Mouse (Mus musculus) intestine, postnatal 0 days (tissue): ENCODE measurements around the gene Rel. TPM values are rescaled to one million over a fixed set of nuclear protein-coding genes. Genes with fewer than 3 reads are reported as not detected.
"Not testable (repeated sequence)": the region's sequence is repeated elsewhere in the genome, so short reads cannot be mapped to it uniquely, and the experiment has no call there.

Experiments
- ATAC-seq: fragments of 200-750 bp; cut with Nextera tagmentation; 2 replicates; pipeline ENCODE4 v1.8.0; 2017; ENCODE audit warnings: mild to moderate bottlenecking, moderate TSS enrichment, moderate library complexity
- H3K27ac ChIP-seq: fragments of 300-500 bp; sonication (generic); 2 replicates; pipeline ENCODE4 v1.5.1; 2014; ENCODE audit warnings: mild to moderate bottlenecking, low read depth, low read length, moderate library complexity
- H3K27me3 ChIP-seq: fragments of 300-500 bp; sonication (generic); replicated peaks from 2 replicates; pipeline ENCODE4 v1.6.1; 2014; ENCODE audit warnings: low read length, mixed read lengths; ENCODE audit not compliant: control insufficient read depth, insufficient read depth
- H3K36me3 ChIP-seq: fragments of 300-500 bp; sonication (generic); 2 replicates; pipeline ENCODE4 v1.6.1; 2014; ENCODE audit warnings: mild to moderate bottlenecking, moderate library complexity; ENCODE audit not compliant: control insufficient read depth, insufficient read depth
- H3K4me1 ChIP-seq: fragments of 300-500 bp; sonication (generic); replicated peaks from 2 replicates; pipeline ENCODE4 v1.6.1; 2014; ENCODE audit warnings: antibody characterized with exemption, low read length, mixed read lengths; ENCODE audit not compliant: control insufficient read depth, insufficient read depth
- H3K4me2 ChIP-seq: fragments of 300-500 bp; sonication (generic); replicated peaks from 2 replicates; pipeline ENCODE4 v1.6.1; 2014; ENCODE audit warnings: low read depth, mild to moderate bottlenecking, moderate library complexity
- H3K4me3 ChIP-seq: fragments of 300-500 bp; sonication (generic); 2 replicates; pipeline ENCODE4 v1.5.1; 2014; ENCODE audit warnings: low read depth, low read length
- H3K9ac ChIP-seq: fragments of 300-500 bp; sonication (generic); 2 replicates; pipeline ENCODE4 v1.6.1; 2014; ENCODE audit warnings: mild to moderate bottlenecking, low read depth, low read length
- H3K9me3 ChIP-seq: fragments of 300-500 bp; sonication (generic); 2 replicates; pipeline ENCODE4 v1.6.1; 2016; ENCODE audit warnings: mixed run types; ENCODE audit not compliant: control insufficient read depth
- CTCF ChIP-seq: sonication (generic); IDR thresholded peaks from 2 replicates; pipeline ENCODE4 v1.5.1; 2016; ENCODE audit warnings: low read depth, mild to moderate bottlenecking, control low read depth, antibody characterized with exemption, moderate library complexity
- WGBS: fragments of 180-500 bp; shearing (Covaris S2); extraction: QIAGEN DNeasy Blood & Tissue Kit; methylation state at CpG from one replicate; pipeline ENCODE4 v1.1.7; 2014; 5-methylcytosine and 5-hydroxymethylcytosine counted together
- polyA plus RNA-seq: library from polyadenylated mRNA; unstranded; fragments of >200 nt; fragmentation: Nextera tagmentation; extraction: Ambion mirVana; gene quantifications from 2 replicates; pipeline ENCODE4 v1.2.1, GENCODE M21; 2015

The Rel gene
- polyA plus RNA-seq, 1 experiment from 2014 or later, result 0.52 TPM

DNA sequence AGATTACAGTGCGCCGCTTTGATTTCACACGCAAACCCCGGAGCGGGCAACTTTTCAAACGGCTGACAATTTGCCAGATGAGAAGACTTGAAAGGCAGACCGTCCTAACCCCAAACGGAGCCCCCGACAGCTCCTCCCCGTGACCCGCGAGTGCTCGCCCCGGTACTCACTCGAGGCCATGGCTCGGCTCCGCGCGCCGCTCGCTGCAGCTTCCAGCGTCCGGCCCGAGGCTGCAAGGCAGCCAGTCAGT is 335 bp downstream of the Rel start:
- Histone ChIP-seq H3K4me1 (no peaks in the 10 kb centered on the region), H3K4me3 (peak overlapping the region; percentile 80), H3K9ac (peak overlapping the region; percentile 78), H3K4me2 (peak overlapping the region; percentile 85), H3K27ac (peak overlapping the region; percentile 93), H3K36me3 (no peaks in the 10 kb centered on the region), H3K9me3 (no peaks in the 10 kb centered on the region), H3K27me3 (no peaks in the 10 kb centered on the region)
- ATAC-seq, result no peak
- WGBS, result under 1% methylated on average over 24 of the region's 24 CpGs
- no peak for TF ChIP-seq CTCF

DNA sequence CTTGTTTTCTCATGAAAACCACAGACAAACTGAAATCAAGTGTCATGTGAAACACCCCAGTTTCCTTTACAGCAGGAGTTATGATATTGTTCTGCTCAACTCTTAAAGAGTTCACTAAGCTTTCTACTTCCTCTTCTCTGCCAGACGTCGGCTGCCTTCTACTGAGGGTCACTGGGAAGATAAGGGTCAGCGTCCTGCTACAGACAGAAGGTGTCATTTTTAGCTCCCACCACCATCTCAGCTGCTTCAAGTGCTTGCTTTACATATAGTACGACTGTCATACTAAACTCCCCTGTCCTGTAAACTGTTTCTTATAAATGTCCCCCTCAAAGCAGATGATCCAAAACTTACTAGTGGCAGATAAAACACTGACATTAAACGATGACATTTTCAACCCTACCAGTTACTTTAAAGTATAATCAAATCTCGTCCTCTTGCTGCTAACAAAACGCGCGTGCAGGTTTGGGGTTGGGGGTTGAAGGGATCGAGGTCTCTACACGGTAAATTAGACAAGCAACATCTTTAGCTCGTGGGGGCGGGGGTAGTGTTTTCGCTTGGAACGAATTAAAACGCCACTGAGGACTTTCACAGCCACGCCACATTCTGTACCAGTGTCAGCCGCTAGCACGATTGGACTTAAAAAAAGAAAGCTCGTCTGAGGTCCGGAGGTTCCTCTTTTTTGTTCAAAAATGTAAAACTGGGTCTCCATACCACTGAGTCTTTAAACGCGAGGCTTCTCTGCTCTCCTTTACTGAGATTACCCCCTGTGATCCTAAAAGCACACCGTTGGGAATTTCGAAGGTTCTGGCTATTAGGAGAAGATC is 872 bp downstream of the Rel start:
- Histone ChIP-seq H3K36me3 (no peaks in the 10 kb centered on the region), H3K27ac (peak overlapping the region; percentile 93), H3K4me3 (peak overlapping the region; percentile 80), H3K9me3 (no peaks in the 10 kb centered on the region), H3K9ac (peak overlapping the region; percentile 78), H3K4me1 (no peaks in the 10 kb centered on the region), H3K27me3 (no peaks in the 10 kb centered on the region), H3K4me2 (peak overlapping the region; percentile 85)
- no peak for TF ChIP-seq CTCF
- WGBS, result under 1% methylated on average over 25 of the region's 25 CpGs
- ATAC-seq, result no peak

DNA sequence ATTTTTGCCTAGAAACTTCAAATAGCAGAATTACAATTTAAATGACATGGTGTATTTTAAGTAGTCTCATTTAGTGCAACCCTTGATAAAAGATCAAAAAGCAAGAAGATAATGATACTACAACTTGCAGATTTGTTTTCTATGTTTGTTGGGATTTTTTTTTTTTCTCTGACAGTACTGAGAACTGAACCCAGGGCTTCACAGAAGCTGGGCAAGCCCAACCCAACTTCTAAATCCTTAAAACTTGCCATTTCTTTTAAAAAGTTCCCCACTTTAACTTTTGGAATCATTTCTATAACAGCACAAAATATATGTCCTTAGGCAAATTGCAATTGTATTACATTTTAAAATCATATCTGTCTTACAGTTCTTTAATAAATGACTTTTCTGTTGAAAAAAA is 1.7 kb downstream of the Rel start:
- Histone ChIP-seq H3K4me3 (no peak overlapping the region), H3K9me3 (no peaks in the 10 kb centered on the region), H3K4me2 (no peak overlapping the region), H3K9ac (no peak overlapping the region), H3K27me3 (no peaks in the 10 kb centered on the region), H3K27ac (no peak overlapping the region), H3K4me1 (no peaks in the 10 kb centered on the region), H3K36me3 (no peaks in the 10 kb centered on the region)
- no peak for ATAC-seq
- TF ChIP-seq CTCF, result no peak

DNA sequence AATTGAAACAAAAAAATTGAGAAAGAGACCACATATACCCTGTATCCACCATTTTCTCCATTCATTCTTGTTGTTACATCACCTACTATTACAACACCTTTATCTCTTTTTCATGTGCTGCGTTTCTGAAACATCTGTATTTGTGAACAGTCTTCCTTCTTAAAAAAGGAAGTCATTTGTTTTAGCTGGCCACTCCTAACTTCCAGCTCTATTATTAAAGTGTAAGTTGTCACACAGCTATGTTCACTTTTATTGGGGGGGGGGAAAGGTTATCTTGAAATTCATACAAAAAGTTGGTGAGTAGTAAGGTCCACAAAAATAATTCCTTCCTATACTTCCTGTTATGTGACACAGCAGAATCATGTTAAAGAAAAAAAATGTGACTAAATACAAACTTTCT is 2.8 kb downstream of the Rel start:
- no peak for TF ChIP-seq CTCF
- WGBS, result 26% methylated on average over 1 of the region's 1 CpGs

DNA sequence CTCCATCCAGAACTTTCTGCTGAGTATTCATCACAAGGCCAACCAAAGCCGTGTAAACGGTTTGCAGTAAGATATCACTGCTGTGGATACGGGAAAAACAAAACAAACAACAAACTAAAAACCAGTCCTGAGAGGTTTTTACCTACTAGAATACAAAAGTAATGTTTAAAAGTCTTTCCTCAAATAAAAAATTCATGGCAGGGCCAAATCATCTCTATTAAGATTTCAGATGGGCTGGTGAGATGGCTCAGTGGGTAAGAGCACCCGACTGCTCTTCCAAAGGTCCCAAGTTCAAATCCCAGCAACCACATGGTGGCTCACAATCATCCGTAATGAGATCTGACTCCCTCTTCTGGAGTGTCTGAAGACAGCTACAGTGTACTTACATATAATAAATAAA is 3.4 kb downstream of the Rel start:
- not testable (repeated sequence) for H3K4me1 ChIP-seq, H3K36me3 ChIP-seq, H3K4me3 ChIP-seq, H3K27me3 ChIP-seq, H3K9me3 ChIP-seq, ATAC-seq, H3K4me2 ChIP-seq, H3K27ac ChIP-seq, H3K9ac ChIP-seq
- WGBS, result 90% methylated on average over 4 of the region's 5 CpGs

More for the DNA sequence above, 2.8 kb downstream of the Rel start:
- no peaks in the 10 kb centered on the region for H3K27me3 ChIP-seq
- no peaks in the 10 kb centered on the region for H3K36me3 ChIP-seq
- no peaks in the 10 kb centered on the region for H3K4me1 ChIP-seq
- no peak overlapping the region for H3K9ac ChIP-seq
- no peaks in the 10 kb centered on the region for H3K9me3 ChIP-seq
- no peak overlapping the region for H3K27ac ChIP-seq
- H3K4me2 ChIP-seq, result no peak overlapping the region
- no peak for ATAC-seq
- H3K4me3 ChIP-seq, result no peak overlapping the region

DNA sequence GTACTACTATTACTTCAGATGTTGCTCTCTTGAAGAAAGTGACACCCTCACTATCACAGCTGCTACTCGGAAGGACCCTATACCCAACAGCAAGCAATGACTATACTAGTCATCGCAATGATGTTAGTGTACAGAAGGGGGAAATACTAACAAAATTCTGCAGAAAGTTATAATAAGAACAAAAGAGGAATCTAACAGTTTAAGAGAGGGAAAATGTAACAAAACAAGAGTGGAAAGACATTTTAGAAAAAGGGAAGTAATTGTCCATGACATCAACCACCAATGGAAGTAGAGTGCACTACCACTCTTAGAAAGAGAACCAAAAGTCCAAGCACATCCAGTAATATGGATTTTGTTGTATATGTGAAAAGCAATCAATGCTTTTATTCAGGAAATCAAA is 8.1 kb downstream of the Rel start:
- H3K4me3 ChIP-seq, result no peak overlapping the region
- no peaks in the 10 kb centered on the region for H3K4me1 ChIP-seq
- ATAC-seq, result no peak
- no peaks in the 10 kb centered on the region for H3K27me3 ChIP-seq
- H3K36me3 ChIP-seq, result no peaks in the 10 kb centered on the region
- no peak overlapping the region for H3K4me2 ChIP-seq
- 92% methylated on average over 2 of the region's 2 CpGs for WGBS
- H3K9ac ChIP-seq, result no peak overlapping the region
- H3K27ac ChIP-seq, result no peak overlapping the region
- no peak for TF ChIP-seq CTCF
- no peaks in the 10 kb centered on the region for H3K9me3 ChIP-seq

DNA sequence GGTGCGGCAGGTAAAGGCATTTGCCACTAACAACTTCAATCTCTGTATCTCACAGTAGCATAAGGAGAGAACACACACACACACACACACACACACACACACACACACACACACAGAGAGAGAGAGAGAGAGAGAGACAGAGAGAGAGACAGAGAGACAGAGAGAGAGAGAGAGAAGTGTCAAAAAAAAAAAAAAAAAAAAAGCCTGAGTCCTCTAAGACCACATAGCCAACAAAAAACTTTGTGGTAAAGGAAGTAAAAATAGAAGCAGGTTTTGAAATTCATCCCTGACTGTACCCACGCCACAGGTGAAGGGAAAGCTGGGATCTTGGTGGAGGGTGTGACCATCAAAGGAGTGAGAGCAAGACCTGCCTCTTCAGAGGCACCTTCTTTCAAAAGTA is 12.6 kb downstream of the Rel start:
- Histone ChIP-seq H3K4me3 (no peak overlapping the region), H3K9ac (no peak overlapping the region), H3K9me3 (no peaks in the 10 kb centered on the region), H3K27me3 (no peaks in the 10 kb centered on the region), H3K4me2 (no peak overlapping the region), H3K36me3 (no peaks in the 10 kb centered on the region), H3K27ac (no peak overlapping the region), H3K4me1 (no peaks in the 10 kb centered on the region)
- 85% methylated on average over 2 of the region's 2 CpGs for WGBS
- ATAC-seq, result no peak
- TF ChIP-seq CTCF, result no peak
